Mouse (Mus musculus) MEL (cell line): ENCODE results near the gene Exoc4.

Experiments used
- CTCF ChIP-seq, 3 experiments: IDR thresholded peaks in 2 of 3; conservative IDR thresholded peaks in 1 of 3; 2 replicates each; pipeline ENCODE4 v1.5.1; 2011 to 2012; ENCODE audit warnings: low read length in 3 of 3, low read depth in 2 of 3, mild to moderate bottlenecking in 2 of 3, improper control_type of control experiment in 1 of 3, inconsistent platforms in 1 of 3, mixed read lengths in 1 of 3, moderate library complexity in 1 of 3; ENCODE audit not compliant: control insufficient read depth in 1 of 3, insufficient read depth in 1 of 3, poor library complexity in 1 of 3, severe bottlenecking in 1 of 3
- NRF1 ChIP-seq: IDR thresholded peaks from 2 replicates; pipeline ENCODE4 v1.6.1; 2014; ENCODE audit warnings: low read depth, mild to moderate bottlenecking, inconsistent platforms, low read length, improper control_type of control experiment, moderate library complexity; ENCODE audit not compliant: poor library complexity, insufficient read depth, severe bottlenecking
- POLR2A ChIP-seq, 2 experiments: IDR thresholded peaks; 2 replicates each; pipeline ENCODE4 v1.6.1; 2011 to 2012; ENCODE audit warnings: low read length in 2 of 2, mild to moderate bottlenecking in 2 of 2, control low read depth in 1 of 2, improper control_type of control experiment in 1 of 2, low read depth in 1 of 2, moderate library complexity in 1 of 2; ENCODE audit not compliant: control insufficient read depth in 1 of 2, insufficient read depth in 1 of 2, poor library complexity in 1 of 2

DNA sequence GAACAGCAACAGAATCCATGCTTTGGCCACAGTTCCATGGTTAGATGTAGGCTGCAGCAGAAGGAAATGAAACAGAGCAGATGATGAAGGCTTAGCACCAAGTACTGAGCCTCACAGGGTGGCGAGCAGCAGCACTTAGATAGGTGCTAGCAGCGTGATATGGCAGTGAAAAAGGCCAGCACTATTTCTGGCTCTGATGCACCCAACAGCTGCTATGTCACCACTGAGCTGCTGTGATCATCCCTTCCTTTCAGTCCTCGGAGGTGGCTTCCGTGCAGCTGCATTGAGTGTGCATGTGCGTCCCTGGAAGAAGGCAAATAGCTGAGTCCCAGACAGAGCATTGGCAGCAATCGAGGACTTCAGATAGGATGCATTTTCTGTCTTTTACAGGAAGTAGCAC, 112.7 kb downstream of the Exoc4 start:
- TF ChIP-seq CTCF (IDR thresholded peaks at IDR 0.05 in 2 of 3, conservative IDR thresholded peaks at IDR 0.05 in 1 of 3; ENCODE audit: control insufficient read depth in 1 of 3, insufficient read depth in 1 of 3, low read depth in 2 of 3, low read length in 3 of 3, poor library complexity in 1 of 3, severe bottlenecking in 1 of 3) (no peak), NRF1 (no peak), POLR2A (IDR thresholded peaks at IDR 0.05; ENCODE audit: control insufficient read depth in 1 of 2, insufficient read depth in 1 of 2, low read depth in 1 of 2, low read length in 2 of 2, poor library complexity in 1 of 2) (no peak)
